Mouse (Mus musculus) cortical plate, adult 2 months (tissue): ENCODE data around the gene Fbxl13. TPM values are rescaled to one million over a fixed set of nuclear protein-coding genes. Genes with fewer than 3 reads are reported as not detected.

ENCODE experiments used
- H3K27ac ChIP-seq: fragments of 200-500 bp; 2 replicates; pipeline ENCODE4 v1.5.1; 2012; ENCODE audit warnings: low read length, control low read depth, inconsistent platforms; ENCODE audit not compliant: insufficient read depth
- H3K4me1 ChIP-seq: fragments of 200-500 bp; 2 replicates; pipeline ENCODE4 v1.6.1; 2011; ENCODE audit warnings: low read length; ENCODE audit not compliant: control insufficient read depth, insufficient read depth
- H3K4me3 ChIP-seq: fragments of 200-500 bp; 2 replicates; pipeline ENCODE4 v1.5.1; 2011; ENCODE audit warnings: mild to moderate bottlenecking, low read length, control low read depth; ENCODE audit not compliant: insufficient read depth
- CTCF ChIP-seq: fragments of 200-500 bp; IDR thresholded peaks from 2 replicates; pipeline ENCODE4 v1.5.1; 2011; ENCODE audit warnings: mild to moderate bottlenecking, control low read depth, low read length; ENCODE audit not compliant: insufficient read depth; ENCODE audit errors: extremely low read depth
- POLR2A ChIP-seq: fragments of 200-500 bp; IDR thresholded peaks from 2 replicates; pipeline ENCODE4 v1.6.1; 2011; ENCODE audit warnings: mild to moderate bottlenecking, low read length, control low read depth; ENCODE audit not compliant: insufficient read depth; ENCODE audit errors: extremely low read depth
- polyA plus RNA-seq: library from polyadenylated mRNA; depleted of rRNA; stranded (reverse); fragments of >200 nt; gene quantifications from 2 replicates; pipeline ENCODE4 v1.2.3, GENCODE M21; 2012

Gene Fbxl13
- polyA plus RNA-seq, 1 experiment, result 0.48 TPM

DNA sequence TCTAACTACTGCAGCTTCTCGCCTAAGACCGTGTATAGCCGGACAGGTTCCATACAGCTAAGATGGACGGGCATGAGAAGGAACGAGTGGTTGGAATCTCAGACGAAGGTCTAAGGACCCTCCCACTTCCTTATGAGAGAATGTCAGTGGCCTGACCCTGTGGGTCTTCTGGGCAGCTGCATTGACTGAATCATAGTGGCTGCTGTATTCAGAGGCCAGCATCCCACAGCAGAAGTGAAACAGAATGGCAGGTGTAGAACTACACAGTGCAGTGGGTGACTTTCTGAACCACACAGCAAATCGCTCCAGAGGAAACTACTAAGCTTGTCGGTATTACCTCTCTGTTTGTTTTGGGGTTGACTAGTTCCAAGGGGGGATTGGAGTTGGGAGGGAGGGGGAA is 140.3 kb downstream of the Fbxl13 start:
- Histone ChIP-seq H3K4me1 (no peaks in the 10 kb centered on the region), H3K27ac (no peak overlapping the region), H3K4me3 (no peak overlapping the region)
- TF ChIP-seq POLR2A (no peak), CTCF (no peak)

DNA sequence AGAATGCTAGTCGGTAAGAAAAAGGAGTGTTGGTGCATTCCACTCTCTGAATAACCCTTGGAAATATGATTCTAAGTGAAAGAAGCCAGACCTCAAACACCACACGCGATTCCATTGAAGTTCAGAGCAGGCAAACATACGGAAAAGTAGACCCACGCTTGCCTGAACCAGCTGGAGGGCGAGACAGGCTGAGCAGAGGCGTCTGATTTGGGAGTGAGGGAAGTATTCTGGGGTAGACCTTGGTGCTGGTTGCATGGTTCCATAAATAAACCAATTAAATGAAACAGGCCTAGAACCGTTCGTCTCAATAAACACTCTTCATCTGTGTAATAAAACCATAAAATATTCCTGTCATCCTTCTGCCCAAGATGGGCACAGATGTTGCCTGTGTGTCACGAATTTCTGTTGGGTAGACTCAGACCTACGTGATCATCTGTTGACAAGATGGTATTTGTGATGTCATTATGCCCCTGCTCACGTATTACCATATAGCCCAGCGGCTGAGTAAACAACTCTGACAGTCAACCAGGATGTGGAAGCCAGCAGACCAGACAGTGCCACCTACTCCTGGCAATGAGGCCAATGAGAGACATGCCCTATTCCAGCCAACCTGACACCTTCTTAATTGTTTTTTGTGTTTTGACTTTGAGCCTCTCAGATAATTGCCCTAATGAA is 142.4 kb downstream of the Fbxl13 start:
- Histone ChIP-seq H3K4me3 (no peak overlapping the region), H3K27ac (no peak overlapping the region), H3K4me1 (no peaks in the 10 kb centered on the region)
- TF ChIP-seq POLR2A, result no peak
- no peak for TF ChIP-seq CTCF

DNA sequence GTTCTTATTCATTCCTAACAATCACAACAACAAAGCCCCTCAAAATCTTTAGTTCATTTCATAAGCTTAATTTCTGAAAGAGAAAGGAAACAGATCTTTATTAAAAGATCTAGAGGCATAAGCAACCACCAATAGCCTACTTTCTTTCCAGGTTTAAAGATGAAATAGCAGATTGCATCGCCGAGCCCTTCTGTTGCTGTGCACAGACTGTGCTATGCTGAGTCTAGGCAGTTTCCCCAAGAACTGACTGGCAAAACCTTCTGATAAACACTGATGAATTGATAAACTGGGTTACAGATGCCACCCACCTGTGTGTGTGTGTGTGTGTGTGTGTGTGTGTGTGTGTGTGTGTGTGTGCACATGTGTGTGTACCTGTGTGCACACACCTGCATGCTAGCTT is 144.5 kb downstream of the Fbxl13 start:
- TF ChIP-seq CTCF (no peak), POLR2A (no peak)
- Histone ChIP-seq H3K4me3 (no peak overlapping the region), H3K27ac (no peak overlapping the region), H3K4me1 (no peaks in the 10 kb centered on the region)

- no peaks in the 10 kb centered on the region for H3K4me1 ChIP-seq
- TF ChIP-seq POLR2A (no peak), CTCF (no peak)
- no peak overlapping the region for H3K27ac ChIP-seq
These were observed 145.3 kb downstream of the Fbxl13 start for GRCm38 (mm10) chr5:21500133-21500532.

GRCm38 (mm10) chr5:21498925-21499324 is 146.5 kb downstream of the Fbxl13 start:
- no peaks in the 10 kb centered on the region for H3K4me1 ChIP-seq
- TF ChIP-seq CTCF (no peak), POLR2A (no peak)

More at GRCm38 (mm10) chr5:21500133-21500532, 145.3 kb downstream of the Fbxl13 start:
- no peak overlapping the region for H3K4me3 ChIP-seq

GRCm38 (mm10) chr5:21498490-21498889 is 146.9 kb downstream of the Fbxl13 start:
- TF ChIP-seq CTCF (no peak), POLR2A (no peak)
- Histone ChIP-seq H3K27ac (no peak overlapping the region), H3K4me3 (no peak overlapping the region), H3K4me1 (no peaks in the 10 kb centered on the region)

More at GRCm38 (mm10) chr5:21498925-21499324, 146.5 kb downstream of the Fbxl13 start:
- Histone ChIP-seq H3K4me3 (no peak overlapping the region), H3K27ac (no peak overlapping the region)

DNA sequence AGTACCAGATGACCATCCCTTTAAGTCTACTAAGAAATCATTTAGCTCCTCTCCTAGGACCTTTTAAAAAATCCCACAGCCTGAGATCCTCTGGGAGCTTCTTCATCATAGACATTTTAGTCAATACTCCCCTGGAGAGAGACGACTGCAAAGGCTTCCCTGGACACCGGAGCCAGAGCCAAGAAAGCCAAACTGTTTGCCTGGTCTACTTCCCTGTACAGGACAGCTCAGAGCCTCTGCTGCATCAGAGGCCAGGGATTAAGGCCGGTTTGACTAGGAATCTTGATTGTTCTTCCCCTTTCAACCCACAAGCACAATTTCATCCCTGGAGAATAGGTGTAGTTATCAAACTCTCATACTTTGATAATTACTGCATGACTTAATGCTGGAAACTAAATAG is 148.6 kb downstream of the Fbxl13 start:
- H3K4me1 ChIP-seq, result no peaks in the 10 kb centered on the region
- H3K4me3 ChIP-seq, result no peak overlapping the region
- TF ChIP-seq POLR2A (no peak), CTCF (no peak)
- no peak overlapping the region for H3K27ac ChIP-seq

DNA sequence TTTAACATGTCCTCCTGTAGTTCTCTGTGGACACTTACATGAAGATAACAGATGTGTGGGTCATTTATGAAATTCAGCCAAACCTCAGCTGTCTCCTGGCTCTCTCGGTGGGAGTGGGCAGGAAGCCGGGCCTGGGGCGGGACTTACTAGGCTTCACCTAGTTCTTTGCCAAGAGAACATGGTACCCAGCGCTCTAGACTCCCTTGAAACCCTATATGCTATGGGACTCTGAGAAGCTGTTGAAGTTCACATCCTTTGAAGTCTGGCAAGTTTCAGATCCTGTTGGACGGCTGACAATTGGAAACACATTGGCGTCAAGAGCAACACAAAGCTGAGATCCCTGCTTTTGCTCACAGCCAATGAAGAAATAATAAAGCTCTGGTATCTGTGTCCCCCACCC is 149.1 kb downstream of the Fbxl13 start:
- no peak for TF ChIP-seq POLR2A
- TF ChIP-seq CTCF, result no peak
- Histone ChIP-seq H3K27ac (no peak overlapping the region), H3K4me3 (no peak overlapping the region), H3K4me1 (no peaks in the 10 kb centered on the region)

DNA sequence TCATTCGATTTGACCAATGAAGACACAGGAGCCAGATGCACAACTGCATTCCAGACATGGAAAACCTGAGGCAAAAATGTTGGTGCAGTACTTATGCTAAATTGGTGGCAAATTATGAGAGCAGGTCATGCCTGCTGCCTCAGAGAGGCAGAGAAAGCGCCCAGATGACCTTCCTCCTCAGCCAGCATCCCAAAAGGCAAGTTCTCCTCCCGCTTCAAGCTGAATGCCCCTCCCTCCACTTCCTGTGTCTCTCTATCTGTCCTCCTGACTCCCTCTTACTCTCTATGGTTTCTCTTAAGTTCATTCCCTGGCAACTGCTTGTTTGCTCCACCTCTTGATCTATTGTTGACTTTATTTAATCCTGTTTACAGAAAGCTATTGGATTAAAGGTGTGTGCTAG is 150.7 kb downstream of the Fbxl13 start:
- Histone ChIP-seq H3K27ac (no peak overlapping the region), H3K4me3 (no peak overlapping the region), H3K4me1 (no peaks in the 10 kb centered on the region)
- TF ChIP-seq CTCF (no peak), POLR2A (no peak)

DNA sequence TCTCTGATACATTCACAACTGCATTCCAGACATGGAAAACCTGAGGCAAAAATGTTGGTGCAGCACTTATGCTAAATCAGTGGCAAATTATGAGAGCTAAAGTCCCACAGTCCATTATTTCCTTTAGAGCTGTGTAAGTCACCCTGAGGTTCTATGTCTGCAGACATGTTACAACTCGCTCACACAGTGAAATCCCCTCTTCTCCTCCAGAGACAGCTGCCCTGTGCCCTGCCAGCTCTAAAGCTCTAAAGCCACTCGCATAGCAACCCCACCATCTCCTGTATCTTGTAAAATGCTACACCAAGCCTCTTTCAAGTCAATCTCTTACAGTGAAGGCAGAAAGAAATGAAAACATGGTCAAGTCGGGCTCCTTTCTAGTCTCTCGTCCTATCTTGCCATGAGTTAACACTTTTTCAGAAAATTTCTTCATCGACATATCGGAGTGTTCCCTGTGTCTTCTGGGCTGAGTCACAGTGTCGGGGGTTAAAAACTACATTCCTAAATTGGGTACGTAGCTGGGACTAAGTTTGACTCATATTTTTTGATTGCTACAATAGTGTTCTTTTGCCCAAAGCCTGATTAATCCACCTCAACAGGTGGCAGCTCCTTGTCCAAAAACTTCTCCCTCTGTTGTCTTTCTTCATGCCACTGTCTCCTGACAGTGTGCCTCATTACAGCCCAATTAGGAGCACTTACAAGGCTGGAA is 152.0 kb downstream of the Fbxl13 start:
- no peak overlapping the region for H3K27ac ChIP-seq
- H3K4me1 ChIP-seq, result no peaks in the 10 kb centered on the region
- TF ChIP-seq POLR2A (no peak), CTCF (no peak)
- no peak overlapping the region for H3K4me3 ChIP-seq

GRCm38 (mm10) chr5:21492213-21492612 is 153.2 kb downstream of the Fbxl13 start:
- TF ChIP-seq CTCF, result no peak
- TF ChIP-seq POLR2A, result no peak
- Histone ChIP-seq H3K4me1 (no peaks in the 10 kb centered on the region), H3K4me3 (no peak overlapping the region), H3K27ac (no peak overlapping the region)
